Mouse (Mus musculus): ENCODE measurements at regions not wholly inside any gene's neighbourhood (a gene's known extent, or its start where the extent isn't known, plus 50 kb on each side); places are given as distances from the start of the nearest gene placed in this dataset.
A peak's percentile ranks its signal among the peaks of the same experiment; 100 is the strongest.

GRCm38 (mm10) chr5:129393606-129394255, 107.3 kb upstream of the Sfswap start:
- H3K36me3 ChIP-seq (ENCODE audit: control insufficient read depth, insufficient read depth, low read length): no peaks in the 10 kb centered on the region
- H3K27me3 ChIP-seq (replicated peaks; ENCODE audit: control insufficient read depth, insufficient read depth, low read length): no peaks in the 10 kb centered on the region
- H3K27ac ChIP-seq (ENCODE audit: insufficient read depth, low read depth, low read length): no peak overlapping the region
- no peak overlapping the region for H3K4me3 ChIP-seq (ENCODE audit: insufficient read depth, low read depth, low read length)
- no peak for DNase-seq
- 76% methylated on average over 9 of the region's 9 CpGs for WGBS
- no peaks in the 10 kb centered on the region for H3K4me1 ChIP-seq (ENCODE audit: control insufficient read depth, insufficient read depth, low read length)
- TF ChIP-seq CTCF (conservative IDR thresholded peaks at IDR 0.05; ENCODE audit: insufficient read depth, insufficient read length, low read depth, low read length) (no peak), POLR2A (IDR thresholded peaks at IDR 0.05; ENCODE audit: low read depth, low read length) (no peak)

GRCm38 (mm10) chr5:129394416-129394815, 106.6 kb upstream of the Sfswap start:
- Histone ChIP-seq H3K4me1 (ENCODE audit: control insufficient read depth, insufficient read depth, low read length) (no peaks in the 10 kb centered on the region), H3K27me3 (replicated peaks; ENCODE audit: control insufficient read depth, insufficient read depth, low read length) (no peaks in the 10 kb centered on the region), H3K4me3 (ENCODE audit: insufficient read depth, low read depth, low read length) (no peak overlapping the region), H3K27ac (ENCODE audit: insufficient read depth, low read depth, low read length) (no peak overlapping the region), H3K36me3 (ENCODE audit: control insufficient read depth, insufficient read depth, low read length) (no peaks in the 10 kb centered on the region)
- TF ChIP-seq CTCF (conservative IDR thresholded peaks at IDR 0.05; ENCODE audit: insufficient read depth, insufficient read length, low read depth, low read length) (no peak), POLR2A (IDR thresholded peaks at IDR 0.05; ENCODE audit: low read depth, low read length) (no peak)
- 69% methylated on average over 4 of the region's 4 CpGs for WGBS
- no peak for DNase-seq

GRCm38 (mm10) chr5:129397311-129397710, 103.7 kb upstream of the Sfswap start:
- Histone ChIP-seq H3K27me3 (replicated peaks; ENCODE audit: control insufficient read depth, insufficient read depth, low read length) (no peaks in the 10 kb centered on the region), H3K4me3 (ENCODE audit: insufficient read depth, low read depth, low read length) (no peak overlapping the region), H3K36me3 (ENCODE audit: control insufficient read depth, insufficient read depth, low read length) (no peaks in the 10 kb centered on the region), H3K4me1 (ENCODE audit: control insufficient read depth, insufficient read depth, low read length) (no peaks in the 10 kb centered on the region), H3K27ac (ENCODE audit: insufficient read depth, low read depth, low read length) (no peak overlapping the region)
- no peak for DNase-seq
- WGBS: 38% methylated on average over 1 of the region's 1 CpGs
- no peak for TF ChIP-seq POLR2A (IDR thresholded peaks at IDR 0.05; ENCODE audit: low read depth, low read length)
- TF ChIP-seq CTCF (conservative IDR thresholded peaks at IDR 0.05; ENCODE audit: insufficient read depth, insufficient read length, low read depth, low read length): no peak

GRCm38 (mm10) chr5:129406259-129406658, 94.8 kb upstream of the Sfswap start:
- TF ChIP-seq CTCF (conservative IDR thresholded peaks at IDR 0.05; ENCODE audit: insufficient read depth, insufficient read length, low read depth, low read length) (no peak), POLR2A (IDR thresholded peaks at IDR 0.05; ENCODE audit: low read depth, low read length) (no peak)
- no peak for DNase-seq
- Histone ChIP-seq H3K36me3 (ENCODE audit: control insufficient read depth, insufficient read depth, low read length) (no peaks in the 10 kb centered on the region), H3K4me3 (ENCODE audit: insufficient read depth, low read depth, low read length) (no peak overlapping the region), H3K4me1 (ENCODE audit: control insufficient read depth, insufficient read depth, low read length) (no peaks in the 10 kb centered on the region), H3K27me3 (replicated peaks; ENCODE audit: control insufficient read depth, insufficient read depth, low read length) (no peaks in the 10 kb centered on the region), H3K27ac (ENCODE audit: insufficient read depth, low read depth, low read length) (no peak overlapping the region)
- WGBS: 43% methylated on average over 4 of the region's 4 CpGs

DNA sequence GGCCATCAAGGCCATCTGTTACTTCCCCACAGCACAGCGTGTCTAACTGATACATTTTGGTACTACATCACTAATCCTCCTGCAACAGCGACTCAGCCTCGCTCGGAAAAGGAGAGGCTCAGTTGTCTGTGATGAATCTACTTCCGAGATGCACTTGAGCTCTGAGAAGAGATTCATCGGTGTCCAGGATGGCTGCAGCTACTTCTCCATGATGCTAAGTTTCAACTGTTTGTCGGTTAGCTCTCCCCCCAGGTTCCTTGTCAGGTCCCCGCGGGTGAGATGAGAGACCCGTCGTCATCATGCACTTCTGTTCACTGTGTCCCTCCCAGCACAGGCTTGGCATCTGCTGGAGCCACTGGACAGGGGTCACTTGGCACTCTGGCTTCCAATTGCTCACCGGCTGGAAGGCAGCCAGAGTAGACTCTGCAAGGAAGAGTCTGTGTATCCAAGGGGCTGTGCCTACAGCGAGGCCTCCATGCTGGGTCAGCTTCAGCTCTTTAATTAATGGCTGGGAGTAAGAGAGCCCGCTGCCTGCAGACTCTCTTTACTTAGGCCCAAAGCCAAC, 91.5 kb upstream of the Sfswap start:
- H3K36me3 ChIP-seq (ENCODE audit: control insufficient read depth, insufficient read depth, low read length): no peaks in the 10 kb centered on the region
- 31% methylated on average over 14 of the region's 14 CpGs for WGBS
- no peak overlapping the region for H3K27ac ChIP-seq (ENCODE audit: insufficient read depth, low read depth, low read length)
- H3K4me3 ChIP-seq (ENCODE audit: insufficient read depth, low read depth, low read length): no peak overlapping the region
- H3K27me3 ChIP-seq (replicated peaks; ENCODE audit: control insufficient read depth, insufficient read depth, low read length): no peaks in the 10 kb centered on the region
- TF ChIP-seq POLR2A (IDR thresholded peaks at IDR 0.05; ENCODE audit: low read depth, low read length) (no peak), CTCF (conservative IDR thresholded peaks at IDR 0.05; ENCODE audit: insufficient read depth, insufficient read length, low read depth, low read length) (no peak)
- no peaks in the 10 kb centered on the region for H3K4me1 ChIP-seq (ENCODE audit: control insufficient read depth, insufficient read depth, low read length)
- DNase-seq: peak; percentile 76

- 92% methylated on average over 6 of the region's 6 CpGs for WGBS
- no peaks in the 10 kb centered on the region for H3K27me3 ChIP-seq (replicated peaks; ENCODE audit: control insufficient read depth, insufficient read depth, low read length)
- H3K27ac ChIP-seq (ENCODE audit: insufficient read depth, low read depth, low read length): no peak overlapping the region
- H3K4me1 ChIP-seq (ENCODE audit: control insufficient read depth, insufficient read depth, low read length): no peaks in the 10 kb centered on the region
- TF ChIP-seq CTCF (conservative IDR thresholded peaks at IDR 0.05; ENCODE audit: insufficient read depth, insufficient read length, low read depth, low read length): no peak
- no peak for TF ChIP-seq POLR2A (IDR thresholded peaks at IDR 0.05; ENCODE audit: low read depth, low read length)
- no peaks in the 10 kb centered on the region for H3K36me3 ChIP-seq (ENCODE audit: control insufficient read depth, insufficient read depth, low read length)
- no peak overlapping the region for H3K4me3 ChIP-seq (ENCODE audit: insufficient read depth, low read depth, low read length)
- DNase-seq: no peak
Observed at GRCm38 (mm10) chr5:129412161-129412560, 88.9 kb upstream of the Sfswap start.

DNA sequence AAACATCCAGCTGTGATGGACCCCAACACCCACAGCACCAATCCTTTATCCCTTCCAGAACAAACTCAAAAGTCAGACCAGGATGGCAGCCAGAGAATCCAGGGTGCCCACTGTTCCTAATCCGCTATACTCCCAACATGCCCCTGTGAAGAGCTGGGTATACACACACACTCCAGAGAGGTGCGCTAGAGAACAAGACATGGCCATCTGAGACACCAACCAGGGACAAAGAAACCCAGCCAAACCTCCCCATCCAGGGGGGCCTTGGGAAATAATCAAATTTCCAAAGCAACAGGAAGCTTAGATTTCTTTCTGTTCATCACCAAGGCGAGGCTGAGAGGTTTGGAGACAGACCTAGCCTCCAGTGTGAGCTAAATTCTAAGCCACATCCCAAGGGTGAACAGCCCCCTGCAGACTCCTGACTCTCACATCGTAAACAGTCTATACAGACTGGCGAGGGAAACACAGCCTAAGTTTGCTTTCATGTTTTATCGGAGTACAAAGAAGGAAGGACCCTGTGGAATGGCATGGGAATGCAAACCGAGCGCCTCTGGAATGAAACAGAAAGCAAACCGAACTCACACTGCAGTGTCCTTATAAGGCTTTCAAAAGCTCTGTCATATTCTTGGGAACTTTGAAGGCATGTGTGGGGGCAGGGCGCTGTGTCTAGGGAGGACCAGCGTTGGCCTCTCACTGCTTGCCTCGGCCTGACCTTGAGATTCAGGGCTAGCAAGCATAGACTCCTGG, 85.9 kb upstream of the Sfswap start:
- no peak for TF ChIP-seq POLR2A (IDR thresholded peaks at IDR 0.05; ENCODE audit: low read depth, low read length)
- no peaks in the 10 kb centered on the region for H3K27me3 ChIP-seq (replicated peaks; ENCODE audit: control insufficient read depth, insufficient read depth, low read length)
- H3K27ac ChIP-seq (ENCODE audit: insufficient read depth, low read depth, low read length): peak overlapping the region; percentile 73; the same call in 1 of the 2 replicates
- 23% methylated on average over 12 of the region's 12 CpGs for WGBS
- peak overlapping the region; percentile 32; the same call in 1 of the 2 replicates for H3K4me3 ChIP-seq (ENCODE audit: insufficient read depth, low read depth, low read length)
- H3K4me1 ChIP-seq (ENCODE audit: control insufficient read depth, insufficient read depth, low read length): no peaks in the 10 kb centered on the region
- H3K36me3 ChIP-seq (ENCODE audit: control insufficient read depth, insufficient read depth, low read length): no peaks in the 10 kb centered on the region
- DNase-seq: peak; percentile 38

Data from kidney, adult 2 months (tissue).